Mouse (Mus musculus) embryonic stem cell, embryonic (primary cell): Measurements from ENCODE around the gene Rnf169.

Experiments
- CTCF ChIA-PET, 4 experiments: fragments of 300-600 bp in 2 of 4; fragments of 350-600 bp in 2 of 4; sonication (Branson Sonifier 250); formaldehyde crosslinking; loops; one replicate each; lab custom pipeline; 2022; ENCODE audit warnings: inconsistent platforms in 2 of 4; lab: Charles Lee
- POLR2A ChIA-PET, 4 experiments: fragments of 300-600 bp in 2 of 4; fragments of 350-600 bp in 2 of 4; sonication (Branson Sonifier 250); formaldehyde crosslinking; loops; one replicate each; lab custom pipeline; 2022; ENCODE audit warnings: antibody characterized with exemption in 4 of 4, inconsistent platforms in 1 of 4; lab: Charles Lee

Rnf169 gene

GRCm38 (mm10) chr7:99990990-99991707 is 10.9 kb upstream of the Rnf169 start:
- POLR2A ChIA-PET: interaction anchor here in 3 of 4 experiments (0.5 to 3.7 kb wide), 12 partner anchors 10 to 364 kb away, joined by 3 to 43 read pairs (median 4); partner anchors contain the start of genes Rnf169 (in 2 of the 3) and Tpbgl (in 1 of the 3)
- CTCF ChIA-PET: interaction anchor here in 3 of 4 experiments (0.6 to 3.7 kb wide), 10 partner anchors 10 to 1277 kb away, joined by 3 to 58 read pairs (median 6); partner anchors contain the start of genes Chrdl2 (in 2 of the 3) and Rnf169 (in 2 of the 3)

GRCm38 (mm10) chr7:99989844-99990760 is 9.9 kb upstream of the Rnf169 start:
- ChIA-PET POLR2A (interaction anchor here in 3 of 4 experiments (0.5 to 3.7 kb wide), 15 partner anchors 9 to 363 kb away, joined by 3 to 43 read pairs (median 4); partner anchors contain the start of genes Rnf169 (in 3 of the 3) and Tpbgl (in 1 of the 3)), CTCF (interaction anchor here (0.6 to 3.7 kb wide), 24 partner anchors 9 to 1278 kb away, joined by 3 to 58 read pairs (median 4); partner anchors contain the start of genes Chrdl2 (in 2 of the 4), Rnf169 (in 2 of the 4) and Pold3 (in 1 of the 4))

GRCm38 (mm10) chr7:99988725-99989124 is 8.5 kb upstream of the Rnf169 start:
- ChIA-PET POLR2A (interaction anchor here in 3 of 4 experiments (0.5 to 3.7 kb wide), 14 partner anchors 8 to 607 kb away, joined by 3 to 43 read pairs (median 4); partner anchors contain the start of genes Rnf169 (in 3 of the 3), Gdpd5 (in 1 of the 3), Lipt2 (in 1 of the 3) and Pold3 (in 1 of the 3)), CTCF (interaction anchor here (0.5 to 3.7 kb wide), 63 partner anchors 8 to 1322 kb away, joined by 3 to 58 read pairs (median 4); partner anchors contain the start of genes Chrdl2 (in 3 of the 4), Rnf169 (in 3 of the 4), Lipt2 (in 2 of the 4) and Pold3 (in 1 of the 4))

GRCm38 (mm10) chr7:99982256-99983242 is 2.3 kb upstream of the Rnf169 start:
- ChIA-PET POLR2A (interaction anchor here in 3 of 4 experiments (1.2 to 3.4 kb wide), 4 partner anchors 7 to 183 kb away, joined by 3 to 26 read pairs (median 6); partner anchors contain the start of gene Xrra1 (in 1 of the 3)), CTCF (interaction anchor here in 2 of 4 experiments (0.6 to 2.6 kb wide), 5 partner anchors 8 to 168 kb away, joined by 4 to 23 read pairs (median 13); no protein-coding TSS in a partner anchor)

- ChIA-PET POLR2A (interaction anchor here in 3 of 4 experiments (0.5 to 3.4 kb wide), 20 partner anchors 8 to 743 kb away, joined by 3 to 43 read pairs (median 6); partner anchors contain the start of genes Pold3 (in 2 of the 3) and Xrra1 (in 2 of the 3)), CTCF (interaction anchor here (0.6 to 2.6 kb wide), 23 partner anchors 7 to 368 kb away, joined by 3 to 23 read pairs (median 4); no protein-coding TSS in a partner anchor)
Observed at GRCm38 (mm10) chr7:99981311-99981710, 1.1 kb upstream of the Rnf169 start.

GRCm38 (mm10) chr7:99979546-99980131 is 609 bp downstream of the Rnf169 start:
- POLR2A ChIA-PET: interaction anchor here (0.5 to 3.4 kb wide), 46 partner anchors 8 to 721 kb away, joined by 3 to 43 read pairs (median 4); partner anchors contain the start of genes Pold3 (in 3 of the 4) and Rab6a (in 1 of the 4)

GRCm38 (mm10) chr7:99979081-99979480 is 1.2 kb downstream of the Rnf169 start:
- POLR2A ChIA-PET: interaction anchor here in 3 of 4 experiments (0.5 to 3.4 kb wide), 28 partner anchors 8 to 721 kb away, joined by 3 to 43 read pairs (median 4); partner anchors contain the start of genes Pold3 (in 1 of the 3) and Rab6a (in 1 of the 3)
- CTCF ChIA-PET: interaction anchor here in 3 of 4 experiments (1.0 to 2.3 kb wide), 5 partner anchors 10 to 479 kb away, joined by 3 to 24 read pairs (median 4); no protein-coding TSS in a partner anchor

More at GRCm38 (mm10) chr7:99979546-99980131, 609 bp downstream of the Rnf169 start:
- CTCF ChIA-PET: interaction anchor here in 3 of 4 experiments (0.9 to 2.6 kb wide), 14 partner anchors 9 to 479 kb away, joined by 3 to 24 read pairs (median 4); no protein-coding TSS in a partner anchor

GRCm38 (mm10) chr7:99978041-99978440 is 2.2 kb downstream of the Rnf169 start:
- POLR2A ChIA-PET: interaction anchor here in 3 of 4 experiments (0.6 to 1.5 kb wide), 4 partner anchors 8 to 25 kb away, joined by 3 to 4 read pairs (median 3); no protein-coding TSS in a partner anchor
- CTCF ChIA-PET: no interaction called here

- POLR2A ChIA-PET: interaction anchor here in 3 of 4 experiments (0.6 to 1.5 kb wide), 9 partner anchors 13 to 394 kb away, joined by 3 to 4 read pairs (median 3); no protein-coding TSS in a partner anchor
- CTCF ChIA-PET: interaction anchor here (0.6 to 0.9 kb wide), 6 partner anchors 14 to 927 kb away, joined by 3 to 4 read pairs (median 3); no protein-coding TSS in a partner anchor
Observed at GRCm38 (mm10) chr7:99975819-99976575, 4.3 kb downstream of the Rnf169 start.

- CTCF ChIA-PET: interaction anchor here in 2 of 4 experiments (0.7 to 1.6 kb wide), 3 partner anchors 14 to 39 kb away, joined by 3 to 5 read pairs (median 4); no protein-coding TSS in a partner anchor
- POLR2A ChIA-PET: interaction anchor here in 2 of 4 experiments (0.9 to 2.3 kb wide), 5 partner anchors 9 to 31 kb away, joined by 3 to 6 read pairs (median 3); no protein-coding TSS in a partner anchor
Observed at GRCm38 (mm10) chr7:99974208-99974970, 5.9 kb downstream of the Rnf169 start.

- ChIA-PET POLR2A (interaction anchor here in 2 of 4 experiments (0.6 to 3.3 kb wide), 5 partner anchors 8 to 110 kb away, joined by 3 to 15 read pairs (median 4); partner anchors contain the start of gene Rnf169 (in 1 of the 2)), CTCF (interaction anchor here in 2 of 4 experiments (0.6 to 1.6 kb wide), 5 partner anchors 9 to 458 kb away, joined by 3 to 4 read pairs (median 3); no protein-coding TSS in a partner anchor)
Observed at GRCm38 (mm10) chr7:99972912-99973311, 7.3 kb downstream of the Rnf169 start.

- CTCF ChIA-PET: no interaction called here
- POLR2A ChIA-PET: interaction anchor here in 2 of 4 experiments (0.6 to 3.6 kb wide), 3 partner anchors 8 to 115 kb away, joined by 3 to 15 read pairs (median 12); partner anchors contain the start of gene Rnf169 (in 2 of the 2)
Observed at GRCm38 (mm10) chr7:99971926-99972325, 8.3 kb downstream of the Rnf169 start.

GRCm38 (mm10) chr7:99969151-99969550 is 11.1 kb downstream of the Rnf169 start:
- ChIA-PET POLR2A (interaction anchor here in 2 of 4 experiments (0.6 to 3.6 kb wide), 3 partner anchors 10 to 1144 kb away, joined by 4 to 12 read pairs (median 4); partner anchors contain the start of gene Rnf169 (in 1 of the 2)), CTCF (interaction anchor here in 1 of 4 experiments (1.8 kb wide), 1 partner anchor 20 kb away, joined by 4 read pairs; no protein-coding TSS in a partner anchor)
